Mouse (Mus musculus) intestine, embryonic 14.5 days (tissue): ENCODE results near the gene Aldh2. TPM values are rescaled to one million over a fixed set of nuclear protein-coding genes. Genes with fewer than 3 reads are reported as not detected.

ENCODE experiments used
- ATAC-seq: fragments of 200-750 bp; cut with Nextera tagmentation; replicated peaks from 2 replicates; pipeline ENCODE4 v1.8.0; 2017; ENCODE audit warnings: low read depth, moderate number of reproducible peaks, moderate TSS enrichment, moderate library complexity; ENCODE audit not compliant: low FRiP score, low TSS enrichment
- DNase-seq: peaks from one replicate; pipeline ENCODE4 v3.0.0-alpha.2; 2018; ENCODE audit warnings: low spot score
- H3K27ac ChIP-seq: fragments of 300-500 bp; sonication (generic); 2 replicates; pipeline ENCODE4 v1.5.1; 2014; ENCODE audit warnings: low read depth, mild to moderate bottlenecking, control low read depth
- H3K27me3 ChIP-seq: fragments of 300-500 bp; sonication (generic); replicated peaks from 2 replicates; pipeline ENCODE4 v1.6.1; 2014; ENCODE audit warnings: low read length, control low read depth; ENCODE audit not compliant: control insufficient read depth, insufficient read depth
- H3K36me3 ChIP-seq: fragments of 300-500 bp; sonication (generic); 2 replicates; pipeline ENCODE4 v1.6.1; 2014; ENCODE audit warnings: low read length, control low read depth; ENCODE audit not compliant: control insufficient read depth, insufficient read depth
- H3K4me1 ChIP-seq: fragments of 300-500 bp; sonication (generic); replicated peaks from 2 replicates; pipeline ENCODE4 v1.6.1; 2014; ENCODE audit warnings: low read length, control low read depth, mixed read lengths; ENCODE audit not compliant: control insufficient read depth, insufficient read depth
- H3K4me2 ChIP-seq: fragments of 300-500 bp; sonication (generic); 2 replicates; pipeline ENCODE4 v1.6.1; 2014; ENCODE audit warnings: low read length
- H3K4me3 ChIP-seq: fragments of 300-500 bp; sonication (generic); 2 replicates; pipeline ENCODE4 v1.5.1; 2014; ENCODE audit warnings: low read depth, low read length, control low read depth, mixed read lengths
- H3K9ac ChIP-seq: fragments of 300-500 bp; sonication (generic); 2 replicates; pipeline ENCODE4 v1.6.1; 2014; ENCODE audit warnings: mild to moderate bottlenecking, low read length
- H3K9me3 ChIP-seq: fragments of 300-500 bp; sonication (generic); 2 replicates; pipeline ENCODE4 v1.6.1; 2016; ENCODE audit warnings: low read length, control low read depth; ENCODE audit not compliant: control insufficient read depth
- WGBS: fragments of 180-500 bp; shearing (Covaris S2); extraction: QIAGEN DNeasy Blood & Tissue Kit; methylation state at CpG from one replicate; pipeline ENCODE4 v1.1.7; 2014; 5-methylcytosine and 5-hydroxymethylcytosine counted together
- polyA plus RNA-seq: library from polyadenylated mRNA; unstranded; fragments of >200 nt; fragmentation: Nextera tagmentation; extraction: Ambion mirVana; gene quantifications from 2 replicates; pipeline ENCODE4 v1.2.1, GENCODE M21; 2014

Gene Aldh2
- polyA plus RNA-seq, 1 experiment from 2014 or later, result 70.2 TPM

DNA sequence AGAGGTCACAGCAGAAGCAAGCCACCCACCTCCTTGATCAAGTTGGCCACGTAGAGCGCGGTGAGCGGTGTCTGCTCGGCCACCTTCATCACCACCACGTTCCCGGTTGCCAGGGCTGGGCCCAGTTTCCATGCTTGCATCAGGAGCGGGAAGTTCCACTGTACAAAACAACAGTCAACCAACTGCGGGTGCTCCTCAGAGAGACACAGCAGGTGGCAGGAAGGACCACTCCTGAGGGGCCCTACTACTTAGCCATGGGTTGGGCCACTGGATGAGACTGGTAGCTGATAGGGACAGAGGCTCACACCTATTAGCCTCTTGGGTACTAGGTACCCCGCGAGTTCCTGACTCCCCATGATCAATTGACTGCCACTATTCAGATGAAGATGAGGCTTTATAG, 17.8 kb downstream of the Aldh2 start:
- H3K36me3 ChIP-seq, result peaks cover 60% of the 10 kb centered on the region
- DNase-seq, result no peak
- no peak overlapping the region for H3K9ac ChIP-seq
- no peak overlapping the region for H3K27ac ChIP-seq
- 96% methylated on average over 11 of the region's 11 CpGs for WGBS
- ATAC-seq, result no peak
- H3K9me3 ChIP-seq, result no peaks in the 10 kb centered on the region
- H3K4me3 ChIP-seq, result no peak overlapping the region
- no peaks in the 10 kb centered on the region for H3K4me1 ChIP-seq
- no peaks in the 10 kb centered on the region for H3K27me3 ChIP-seq
- H3K4me2 ChIP-seq, result no peak overlapping the region

DNA sequence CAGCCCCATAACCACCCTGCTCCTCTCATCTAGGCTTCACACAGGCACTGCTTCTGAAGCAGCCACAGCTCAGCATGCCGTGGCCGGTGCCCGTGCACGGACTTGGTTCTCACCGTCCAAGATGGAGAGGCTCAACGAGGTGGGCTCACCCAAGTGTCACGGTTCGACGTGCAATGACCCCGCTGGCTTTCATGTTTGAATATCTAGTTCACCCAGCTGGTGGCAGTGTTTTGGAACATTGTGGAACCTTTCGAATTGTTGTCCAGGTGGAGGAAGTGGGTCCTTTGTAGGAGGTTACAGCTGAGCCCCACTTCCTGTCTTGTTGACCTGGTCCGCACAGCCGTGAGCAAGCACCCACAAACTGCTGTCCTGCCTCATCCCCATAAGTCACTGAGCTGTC, 19.5 kb downstream of the Aldh2 start:
- H3K4me2 ChIP-seq, result no peak overlapping the region
- DNase-seq (no peak), ATAC-seq (no peak)
- peaks cover 56% of the 10 kb centered on the region for H3K36me3 ChIP-seq
- H3K27ac ChIP-seq, result no peak overlapping the region
- no peaks in the 10 kb centered on the region for H3K4me1 ChIP-seq
- H3K27me3 ChIP-seq, result no peaks in the 10 kb centered on the region
- no peak overlapping the region for H3K9ac ChIP-seq
- WGBS, result 89% methylated on average over 13 of the region's 13 CpGs
- H3K4me3 ChIP-seq, result no peak overlapping the region
- H3K9me3 ChIP-seq, result no peaks in the 10 kb centered on the region

DNA sequence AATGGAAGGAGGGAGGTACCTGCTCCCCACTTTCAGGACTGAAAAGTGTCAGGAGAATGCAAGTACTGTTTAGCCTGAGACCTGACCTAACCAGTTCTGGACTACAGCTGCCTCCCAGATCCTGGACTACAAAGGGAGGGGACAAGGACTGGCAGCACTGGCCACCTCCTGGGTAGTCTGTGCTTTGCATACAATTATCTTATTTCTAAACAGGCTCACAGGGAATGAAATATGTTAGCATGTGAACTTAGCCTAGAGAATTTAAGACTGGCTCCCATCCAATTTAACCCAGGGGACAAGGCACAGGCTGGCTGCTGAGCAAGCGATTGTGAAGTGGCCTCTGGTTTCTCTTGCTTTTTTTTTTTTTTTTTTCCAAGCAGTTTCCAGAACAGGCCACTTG, 22.8 kb downstream of the Aldh2 start:
- Histone ChIP-seq H3K4me2 (no peak overlapping the region), H3K27me3 (no peaks in the 10 kb centered on the region), H3K9ac (no peak overlapping the region), H3K27ac (no peak overlapping the region), H3K9me3 (no peaks in the 10 kb centered on the region), H3K36me3 (peaks cover 52% of the 10 kb centered on the region), H3K4me3 (no peak overlapping the region), H3K4me1 (no peaks in the 10 kb centered on the region)
- WGBS, result 47% methylated on average over 1 of the region's 1 CpGs
- DNase-seq (no peak), ATAC-seq (no peak)

DNA sequence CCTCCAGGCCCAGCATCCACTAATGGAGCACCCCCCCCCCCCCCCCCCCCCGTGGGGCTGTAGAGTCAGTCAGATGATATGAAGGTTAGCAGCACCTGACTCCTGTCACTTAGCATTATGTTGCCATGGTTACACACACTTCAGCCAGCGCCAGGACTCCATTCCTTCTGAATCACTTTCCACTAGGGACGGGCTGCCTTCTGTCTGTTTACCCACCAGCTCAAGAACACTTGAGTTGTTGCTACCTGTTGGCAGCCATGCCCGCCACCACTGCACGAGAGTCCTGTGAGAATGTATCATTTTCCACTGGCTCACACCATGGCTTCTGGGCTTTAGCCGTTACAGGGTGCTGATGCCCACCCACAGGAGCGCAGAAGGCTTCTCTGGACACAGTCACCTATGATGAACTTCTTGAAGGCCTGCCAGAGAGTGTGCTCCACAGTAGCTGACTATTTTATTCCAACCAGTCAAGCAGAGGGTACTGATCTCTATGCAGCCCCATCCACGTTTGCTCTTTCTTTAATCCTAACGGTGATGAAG, 23.7 kb downstream of the Aldh2 start:
- Histone ChIP-seq H3K36me3 (peaks cover 47% of the 10 kb centered on the region), H3K4me3 (no peak overlapping the region), H3K4me2 (no peak overlapping the region), H3K4me1 (no peaks in the 10 kb centered on the region), H3K27ac (no peak overlapping the region), H3K27me3 (no peaks in the 10 kb centered on the region), H3K9me3 (no peaks in the 10 kb centered on the region), H3K9ac (no peak overlapping the region)
- 67% methylated on average over 9 of the region's 9 CpGs for WGBS
- DNase-seq (no peak), ATAC-seq (no peak)

DNA sequence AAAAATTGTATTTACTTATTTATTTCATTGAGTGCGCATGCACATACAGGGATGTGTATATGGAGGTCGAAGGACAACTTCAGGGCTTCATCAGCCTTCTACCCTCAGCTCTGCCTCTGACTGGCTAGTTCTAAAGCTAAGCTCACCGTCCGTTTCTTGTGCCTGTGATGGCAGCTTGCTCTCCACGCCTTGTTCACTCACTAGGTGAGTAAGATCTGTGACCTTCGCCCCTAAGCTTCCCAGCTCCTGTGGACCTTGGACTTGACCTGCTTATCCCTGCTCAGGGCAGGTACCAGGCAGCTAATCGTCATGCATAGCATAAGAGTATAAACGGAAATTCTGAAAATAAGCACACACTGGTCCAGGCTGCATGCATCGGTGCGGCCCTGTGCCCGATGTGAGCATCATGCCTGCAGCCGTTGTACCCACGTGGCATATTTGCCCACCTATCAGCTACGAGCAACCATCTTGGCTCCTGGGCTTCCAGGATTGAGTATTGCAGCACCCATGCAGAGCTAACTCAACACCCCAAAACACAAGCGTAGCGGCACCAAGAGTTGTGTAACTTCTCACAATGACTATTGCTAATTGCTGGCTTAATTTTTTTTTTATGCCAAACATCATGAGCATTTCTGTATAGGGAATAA, 27.5 kb downstream of the Aldh2 start:
- no peak overlapping the region for H3K4me2 ChIP-seq
- 78% methylated on average over 16 of the region's 16 CpGs for WGBS
- H3K36me3 ChIP-seq, result peaks cover 25% of the 10 kb centered on the region
- no peak overlapping the region for H3K9ac ChIP-seq
- DNase-seq (no peak), ATAC-seq (0 out of 2 replicates have a peak, but pooled peaks have one; percentile 19)
- H3K9me3 ChIP-seq, result no peaks in the 10 kb centered on the region
- no peak overlapping the region for H3K27ac ChIP-seq
- no peaks in the 10 kb centered on the region for H3K27me3 ChIP-seq
- H3K4me3 ChIP-seq, result no peak overlapping the region
- no peaks in the 10 kb centered on the region for H3K4me1 ChIP-seq

DNA sequence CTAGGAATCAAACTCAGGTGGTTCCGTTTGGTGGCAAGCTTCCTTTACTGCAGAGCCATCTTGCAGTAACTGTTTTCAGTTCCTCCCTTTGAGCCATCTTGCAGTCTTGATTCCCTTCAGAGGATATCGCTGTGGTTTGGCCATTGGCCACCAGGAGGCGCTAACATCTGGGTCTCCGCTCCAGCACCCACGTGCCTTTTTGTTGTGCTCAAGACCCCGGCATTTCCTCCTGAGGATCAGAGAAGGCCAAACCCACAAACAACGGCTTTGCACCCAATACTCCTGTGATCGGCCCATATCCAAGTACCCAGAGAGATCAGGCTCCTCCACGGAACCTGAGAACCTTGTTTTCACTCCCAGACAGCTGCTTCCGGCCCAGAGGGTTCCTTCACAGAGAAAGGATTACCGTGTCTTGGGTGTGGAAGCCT, 29.1 kb downstream of the Aldh2 start:
- Histone ChIP-seq H3K4me1 (no peaks in the 10 kb centered on the region), H3K36me3 (0 out of 2 replicates have a peak, but pooled peaks cover 12% of the 10 kb centered on the region), H3K4me3 (no peak overlapping the region), H3K27ac (no peak overlapping the region), H3K4me2 (peak overlapping the region; percentile 29; the same call in 1 of the 2 replicates), H3K9ac (no peak overlapping the region), H3K27me3 (no peaks in the 10 kb centered on the region), H3K9me3 (no peaks in the 10 kb centered on the region)
- 13% methylated on average over 11 of the region's 11 CpGs for WGBS
- no peak; the same call in 1 of the 2 replicates for ATAC-seq
- DNase-seq, result peak; percentile 93

DNA sequence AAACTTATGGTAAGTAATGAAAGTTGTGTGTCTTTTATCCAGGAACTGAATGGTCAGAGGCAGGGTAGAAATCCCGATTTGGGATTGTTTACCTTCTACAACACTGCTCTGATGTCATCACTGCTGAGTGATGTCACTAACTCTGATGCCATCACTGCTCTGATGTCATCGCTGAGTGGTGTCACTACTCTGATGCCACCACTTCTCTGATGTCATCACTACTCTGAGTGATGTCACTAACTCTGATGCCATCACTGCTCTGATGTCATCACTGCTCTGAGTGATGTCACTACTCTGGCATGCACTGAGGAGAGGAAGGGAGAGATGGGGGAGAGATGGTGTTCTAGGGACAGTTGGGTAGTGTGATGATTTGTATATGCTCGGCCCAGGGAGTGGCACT, 31.2 kb downstream of the Aldh2 start:
- no peak overlapping the region for H3K27ac ChIP-seq
- H3K9me3 ChIP-seq, result no peaks in the 10 kb centered on the region
- no peak overlapping the region for H3K4me2 ChIP-seq
- no peak overlapping the region for H3K4me3 ChIP-seq
- no peak for DNase-seq
- H3K4me1 ChIP-seq, result no peaks in the 10 kb centered on the region
- no peak for ATAC-seq
- WGBS, result 81% methylated on average over 3 of the region's 3 CpGs
- no peak overlapping the region for H3K9ac ChIP-seq
- no peaks in the 10 kb centered on the region for H3K36me3 ChIP-seq
- no peaks in the 10 kb centered on the region for H3K27me3 ChIP-seq

DNA sequence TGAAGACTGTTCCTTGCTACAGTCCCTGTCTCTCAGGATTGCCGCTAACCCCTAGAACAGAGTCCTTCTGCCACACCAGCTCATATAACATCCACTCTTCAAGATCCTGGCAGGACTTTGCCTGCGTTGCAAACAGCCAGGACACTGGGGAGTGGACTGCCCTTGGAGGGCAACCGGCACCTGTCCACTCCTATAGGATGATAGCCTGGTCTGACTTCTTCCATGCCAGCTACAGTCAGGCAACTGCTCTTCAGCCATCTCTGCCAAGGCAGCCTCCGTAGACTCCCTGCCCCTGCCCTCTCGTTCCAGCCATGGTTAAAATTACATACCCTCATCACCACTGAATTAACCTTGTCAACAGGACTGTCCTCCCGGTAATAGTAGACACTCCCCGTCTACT, 44.4 kb downstream of the Aldh2 start:
- ATAC-seq, result no peak
- Histone ChIP-seq H3K4me3 (no peak overlapping the region), H3K9ac (no peak overlapping the region), H3K4me1 (peaks cover 6% of the 10 kb centered on the region), H3K27ac (no peak overlapping the region), H3K27me3 (no peaks in the 10 kb centered on the region), H3K36me3 (no peaks in the 10 kb centered on the region), H3K4me2 (no peak overlapping the region), H3K9me3 (no peaks in the 10 kb centered on the region)
- WGBS, result 87% methylated on average over 7 of the region's 7 CpGs
- DNase-seq, result no peak

DNA sequence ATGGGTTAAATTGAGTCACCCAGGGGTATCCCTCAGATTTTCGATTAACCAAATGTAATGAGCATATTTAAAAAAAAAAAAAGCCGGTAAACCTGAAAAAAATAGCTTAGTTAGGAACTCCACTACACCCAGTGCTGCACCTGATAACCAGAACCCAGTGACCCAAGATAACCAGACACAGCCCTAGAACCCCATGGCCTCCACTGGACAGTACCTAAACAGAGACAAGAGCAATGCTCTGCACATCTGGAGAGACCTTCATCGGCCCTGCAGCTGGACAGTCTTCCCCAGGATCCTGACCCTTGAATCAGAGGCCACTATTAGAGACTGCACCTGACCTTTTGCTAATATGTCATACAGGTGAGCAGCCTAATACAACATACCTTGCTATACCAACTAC, 46.5 kb downstream of the Aldh2 start:
- ATAC-seq (no peak), DNase-seq (no peak)
- Histone ChIP-seq H3K27me3 (no peaks in the 10 kb centered on the region), H3K36me3 (no peaks in the 10 kb centered on the region), H3K4me3 (no peak overlapping the region), H3K4me1 (peaks cover 13% of the 10 kb centered on the region), H3K9ac (no peak overlapping the region), H3K9me3 (no peaks in the 10 kb centered on the region), H3K27ac (no peak overlapping the region), H3K4me2 (no peak overlapping the region)
- 91% methylated on average over 3 of the region's 3 CpGs for WGBS
